Mouse (Mus musculus): Measurements from ENCODE around the gene Rom1.

Rom1 gene

GRCm38 (mm10) chr19:8886916-8887584 is 42.1 kb downstream of the Rom1 start:
- H3K4me3 ChIP-seq (replicated peaks; ENCODE audit: low read length): peak overlapping the region; percentile 90
- peaks cover 38% of the 10 kb centered on the region for H3K36me3 ChIP-seq (ENCODE audit: insufficient read depth, low read length)
- peaks cover 52% of the 10 kb centered on the region for H3K4me1 ChIP-seq (replicated peaks; ENCODE audit: low read depth, low read length)
- H3K27me3 ChIP-seq (ENCODE audit: insufficient read depth, low read length): no peaks in the 10 kb centered on the region
- no peaks in the 10 kb centered on the region for H3K9me3 ChIP-seq (ENCODE audit: low read length)
- no peak for TF ChIP-seq NANOG (IDR thresholded peaks at IDR 0.05; ENCODE audit: borderline replicate concordance, low read length)
- no peak for TF ChIP-seq CTCF (conservative IDR thresholded peaks at IDR 0.05; ENCODE audit: low read length)
- no peak for TF ChIP-seq POU5F1 (IDR thresholded peaks at IDR 0.05; ENCODE audit: borderline replicate concordance, low read length)

DNA sequence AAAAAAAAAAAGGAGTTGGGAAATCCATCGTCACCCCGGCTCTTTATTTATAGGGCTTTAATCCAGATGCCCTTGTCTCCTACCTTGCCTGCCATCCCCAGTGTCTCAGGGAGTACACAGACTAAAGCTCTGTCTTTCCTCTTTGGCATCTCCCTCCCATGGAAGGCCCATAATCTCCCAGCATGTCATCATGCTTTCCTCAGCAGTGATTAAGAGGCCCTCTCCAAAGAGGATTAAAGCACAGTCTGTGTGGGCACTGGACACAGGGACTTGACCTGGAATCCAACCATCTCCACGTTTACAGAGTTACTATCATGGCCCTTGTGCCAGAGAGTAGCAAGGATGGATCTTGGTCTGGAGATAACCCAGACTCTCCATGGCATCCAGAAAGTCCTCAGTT is 45.5 kb downstream of the Rom1 start, which contains the start of the genes Lbhd1 and Gm49403:
Gene Lbhd1, plus strand, starts transcription at position 117 of the 400 bp plus-strand sequence.
Gene Gm49403, plus strand, starts transcription at position 315 of the 400 bp plus-strand sequence.
- Histone ChIP-seq H3K36me3 (ENCODE audit: insufficient read depth, low read length) (peaks cover 28% of the 10 kb centered on the region), H3K9me3 (ENCODE audit: low read length) (no peaks in the 10 kb centered on the region), H3K27me3 (ENCODE audit: insufficient read depth, low read length) (no peaks in the 10 kb centered on the region), H3K4me3 (replicated peaks; ENCODE audit: low read length) (no peak within 1 kb of the TSS), H3K4me1 (replicated peaks; ENCODE audit: low read depth, low read length) (peaks cover 47% of the 10 kb centered on the region)
- TF ChIP-seq POU5F1 (IDR thresholded peaks at IDR 0.05; ENCODE audit: borderline replicate concordance, low read length) (no peak), CTCF (conservative IDR thresholded peaks at IDR 0.05; ENCODE audit: low read length) (no peak), NANOG (IDR thresholded peaks at IDR 0.05; ENCODE audit: borderline replicate concordance, low read length) (no peak)

DNA sequence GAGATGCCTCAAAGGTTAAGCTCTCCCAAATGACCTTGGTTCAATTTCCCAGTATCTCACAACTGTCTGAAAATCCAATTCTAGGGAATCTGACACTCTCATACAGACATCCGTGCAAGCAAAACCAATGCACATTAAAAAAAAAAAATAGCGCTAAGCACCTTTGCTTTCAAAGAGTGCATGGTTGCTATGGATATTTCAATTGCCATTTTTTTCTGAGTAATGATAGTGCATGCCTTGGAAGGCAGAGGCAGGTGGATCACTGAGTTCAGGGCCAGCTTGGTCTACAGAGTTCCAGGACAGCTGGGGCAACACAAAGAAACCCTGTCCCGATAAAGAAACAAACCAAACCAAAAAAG is 48.1 kb downstream of the Rom1 start:
- H3K9me3 ChIP-seq (ENCODE audit: low read length): no peaks in the 10 kb centered on the region
- TF ChIP-seq CTCF (conservative IDR thresholded peaks at IDR 0.05; ENCODE audit: low read length) (no peak), POU5F1 (IDR thresholded peaks at IDR 0.05; ENCODE audit: borderline replicate concordance, low read length) (no peak), NANOG (IDR thresholded peaks at IDR 0.05; ENCODE audit: borderline replicate concordance, low read length) (no peak)

GRCm38 (mm10) chr19:8880311-8881033 is 48.7 kb downstream of the Rom1 start, which contains the start of gene Uqcc3:
Gene Uqcc3 (minus strand): TSS chr19:8880923.
- TF ChIP-seq NANOG (IDR thresholded peaks at IDR 0.05; ENCODE audit: borderline replicate concordance, low read length) (no peak), POU5F1 (IDR thresholded peaks at IDR 0.05; ENCODE audit: borderline replicate concordance, low read length) (no peak), CTCF (conservative IDR thresholded peaks at IDR 0.05; ENCODE audit: low read length) (no peak)
- no peaks in the 10 kb centered on the region for H3K9me3 ChIP-seq (ENCODE audit: low read length)
- H3K4me3 ChIP-seq (replicated peaks; ENCODE audit: low read length): peak within 1 kb of the TSS; percentile 93
- H3K4me1 ChIP-seq (replicated peaks; ENCODE audit: low read depth, low read length): peaks cover 27% of the 10 kb centered on the region
- no peaks in the 10 kb centered on the region for H3K27me3 ChIP-seq (ENCODE audit: insufficient read depth, low read length)
- peaks cover 46% of the 10 kb centered on the region for H3K36me3 ChIP-seq (ENCODE audit: insufficient read depth, low read length)

More for the DNA sequence above, 48.1 kb downstream of the Rom1 start:
- H3K36me3 ChIP-seq (ENCODE audit: insufficient read depth, low read length): peaks cover 41% of the 10 kb centered on the region
- H3K27me3 ChIP-seq (ENCODE audit: insufficient read depth, low read length): no peaks in the 10 kb centered on the region
- peaks cover 32% of the 10 kb centered on the region for H3K4me1 ChIP-seq (replicated peaks; ENCODE audit: low read depth, low read length)
- peak overlapping the region; percentile 93 for H3K4me3 ChIP-seq (replicated peaks; ENCODE audit: low read length)
